Mouse (Mus musculus): ENCODE measurements around the gene Tshz2. TPM values are rescaled to one million over a fixed set of nuclear protein-coding genes. Genes with fewer than 3 reads are reported as not detected.
A peak's percentile ranks its signal among the peaks of the same experiment; 100 is the strongest.

Gene Tshz2
- polyA plus RNA-seq, 1 experiment from 2014 or later: 43.0 TPM

GRCm38 (mm10) chr2:169600163-169600562 lies 32.6 kb upstream of the Tshz2 start:
- H3K9ac ChIP-seq: no peak overlapping the region

GRCm38 (mm10) chr2:169606901-169607678 lies 25.7 kb upstream of the Tshz2 start:
- 0 out of 2 replicates have a peak, but pooled peaks cover 5% of the 10 kb centered on the region for H3K27me3 ChIP-seq
- no peak overlapping the region for H3K9ac ChIP-seq
- no peaks in the 10 kb centered on the region for H3K36me3 ChIP-seq
- 81% methylated on average over 13 of the region's 13 CpGs for WGBS
- no peak overlapping the region for H3K4me2 ChIP-seq
- H3K4me1 ChIP-seq (replicated peaks): peaks cover 20% of the 10 kb centered on the region
- ATAC-seq (ENCODE audit: low FRiP score): no peak
- no peak overlapping the region for H3K27ac ChIP-seq
- no peaks in the 10 kb centered on the region for H3K9me3 ChIP-seq
- H3K4me3 ChIP-seq: no peak overlapping the region

More at GRCm38 (mm10) chr2:169600163-169600562, 32.6 kb upstream of the Tshz2 start:
- Histone ChIP-seq H3K4me3 (no peak overlapping the region), H3K36me3 (no peaks in the 10 kb centered on the region), H3K4me1 (replicated peaks) (peaks cover 17% of the 10 kb centered on the region), H3K27ac (no peak overlapping the region), H3K9me3 (no peaks in the 10 kb centered on the region), H3K27me3 (no peaks in the 10 kb centered on the region), H3K4me2 (no peak overlapping the region)
- ATAC-seq (ENCODE audit: low FRiP score): no peak
- WGBS: 70% methylated on average over 6 of the region's 6 CpGs

- peaks cover 22% of the 10 kb centered on the region for H3K4me1 ChIP-seq (replicated peaks)
- H3K27ac ChIP-seq: no peak overlapping the region
- WGBS: 59% methylated on average over 2 of the region's 2 CpGs
- H3K9ac ChIP-seq: no peak overlapping the region
- no peak for ATAC-seq (ENCODE audit: low FRiP score)
- H3K4me2 ChIP-seq: no peak overlapping the region
- H3K9me3 ChIP-seq: no peaks in the 10 kb centered on the region
- H3K4me3 ChIP-seq: no peak overlapping the region
- no peaks in the 10 kb centered on the region for H3K36me3 ChIP-seq
- H3K27me3 ChIP-seq: 0 out of 2 replicates have a peak, but pooled peaks cover 7% of the 10 kb centered on the region
These were observed 25.0 kb upstream of the Tshz2 start for GRCm38 (mm10) chr2:169607787-169608186.

GRCm38 (mm10) chr2:169609956-169610355 lies 22.9 kb upstream of the Tshz2 start:
- Histone ChIP-seq H3K4me3 (no peak overlapping the region), H3K9ac (no peak overlapping the region), H3K27me3 (0 out of 2 replicates have a peak, but pooled peaks cover 8% of the 10 kb centered on the region), H3K36me3 (no peaks in the 10 kb centered on the region), H3K4me2 (0 out of 2 replicates have a peak overlapping the region, but pooled peaks have one; percentile 8), H3K27ac (no peak overlapping the region), H3K9me3 (no peaks in the 10 kb centered on the region), H3K4me1 (replicated peaks) (peaks cover 22% of the 10 kb centered on the region)
- ATAC-seq (ENCODE audit: low FRiP score): no peak
- 37% methylated on average over 13 of the region's 13 CpGs for WGBS

- WGBS: 76% methylated on average over 8 of the region's 8 CpGs
- Histone ChIP-seq H3K4me2 (no peak overlapping the region), H3K4me3 (no peak overlapping the region), H3K9ac (no peak overlapping the region), H3K4me1 (replicated peaks) (peaks cover 22% of the 10 kb centered on the region), H3K36me3 (no peaks in the 10 kb centered on the region), H3K27me3 (0 out of 2 replicates have a peak, but pooled peaks cover 8% of the 10 kb centered on the region), H3K27ac (no peak overlapping the region), H3K9me3 (no peaks in the 10 kb centered on the region)
- ATAC-seq (ENCODE audit: low FRiP score): no peak
These were observed 21.9 kb upstream of the Tshz2 start for GRCm38 (mm10) chr2:169610882-169611281.

GRCm38 (mm10) chr2:169611557-169611956 lies 21.3 kb upstream of the Tshz2 start:
- Histone ChIP-seq H3K36me3 (no peaks in the 10 kb centered on the region), H3K27ac (0 out of 2 replicates have a peak overlapping the region, but pooled peaks have one; percentile 48), H3K27me3 (0 out of 2 replicates have a peak, but pooled peaks cover 8% of the 10 kb centered on the region), H3K9me3 (no peaks in the 10 kb centered on the region), H3K4me3 (no peak overlapping the region), H3K4me1 (replicated peaks) (peaks cover 22% of the 10 kb centered on the region), H3K9ac (no peak overlapping the region), H3K4me2 (no peak overlapping the region)
- no peak for ATAC-seq (ENCODE audit: low FRiP score)
- WGBS: 42% methylated on average over 7 of the region's 7 CpGs

- 72% methylated on average over 3 of the region's 4 CpGs for WGBS
- Histone ChIP-seq H3K4me3 (no peak overlapping the region), H3K27me3 (0 out of 2 replicates have a peak, but pooled peaks cover 3% of the 10 kb centered on the region), H3K27ac (no peak overlapping the region), H3K9ac (no peak overlapping the region), H3K4me1 (replicated peaks) (peaks cover 22% of the 10 kb centered on the region), H3K36me3 (no peaks in the 10 kb centered on the region), H3K4me2 (no peak overlapping the region), H3K9me3 (no peaks in the 10 kb centered on the region)
- no peak for ATAC-seq (ENCODE audit: low FRiP score)
These were observed 18.1 kb upstream of the Tshz2 start for GRCm38 (mm10) chr2:169614683-169615082.

GRCm38 (mm10) chr2:169615998-169616397 lies 16.8 kb upstream of the Tshz2 start:
- no peak overlapping the region for H3K9ac ChIP-seq
- 87% methylated on average over 6 of the region's 6 CpGs for WGBS
- no peak for ATAC-seq (ENCODE audit: low FRiP score)

GRCm38 (mm10) chr2:169621201-169621710 lies 11.6 kb upstream of the Tshz2 start:
- Histone ChIP-seq H3K27me3 (no peaks in the 10 kb centered on the region), H3K9ac (no peak overlapping the region), H3K4me1 (replicated peaks) (peaks cover 9% of the 10 kb centered on the region), H3K27ac (peak overlapping the region; percentile 40), H3K4me2 (peak overlapping the region; percentile 37), H3K9me3 (no peaks in the 10 kb centered on the region), H3K36me3 (no peaks in the 10 kb centered on the region), H3K4me3 (no peak overlapping the region)
- 36% methylated on average over 15 of the region's 15 CpGs for WGBS
- peak; percentile 43; the same call in 1 of the 2 replicates for ATAC-seq (ENCODE audit: low FRiP score)

More at GRCm38 (mm10) chr2:169615998-169616397, 16.8 kb upstream of the Tshz2 start:
- Histone ChIP-seq H3K27me3 (0 out of 2 replicates have a peak, but pooled peaks cover 3% of the 10 kb centered on the region), H3K4me3 (no peak overlapping the region), H3K4me2 (no peak overlapping the region), H3K36me3 (no peaks in the 10 kb centered on the region), H3K4me1 (replicated peaks) (peaks cover 13% of the 10 kb centered on the region), H3K9me3 (no peaks in the 10 kb centered on the region), H3K27ac (no peak overlapping the region)

- Histone ChIP-seq H3K4me2 (no peak overlapping the region), H3K9ac (no peak overlapping the region), H3K36me3 (no peaks in the 10 kb centered on the region), H3K4me3 (no peak overlapping the region), H3K9me3 (no peaks in the 10 kb centered on the region), H3K27me3 (no peaks in the 10 kb centered on the region), H3K4me1 (replicated peaks) (peaks cover 15% of the 10 kb centered on the region), H3K27ac (no peak overlapping the region)
- 94% methylated on average over 3 of the region's 3 CpGs for whole genome bisulfite sequencing
- ATAC-seq (ENCODE audit: low FRiP score): no peak
These were observed 2.7 kb upstream of the Tshz2 start for GRCm38 (mm10) chr2:169630070-169630469.

GRCm38 (mm10) chr2:169633491-169634289 lies 877 bp downstream of the Tshz2 start:
- under 1% methylated on average over 38 of the region's 38 CpGs for WGBS
- Histone ChIP-seq H3K27me3 (no peaks in the 10 kb centered on the region), H3K4me2 (peak overlapping the region; percentile 89), H3K27ac (peak overlapping the region; percentile 91), H3K36me3 (no peaks in the 10 kb centered on the region), H3K4me3 (peak overlapping the region; percentile 79), H3K9ac (peak overlapping the region; percentile 92), H3K9me3 (no peaks in the 10 kb centered on the region), H3K4me1 (replicated peaks) (peaks cover 45% of the 10 kb centered on the region)
- ATAC-seq (ENCODE audit: low FRiP score): peak; percentile 64

Measured in hindbrain, embryonic 13.5 days (tissue).